Mouse (Mus musculus) activated CD4-positive, CD25-positive, alpha-beta regulatory T cell, adult 4 months (primary cell): ENCODE results near the gene 2010300C02Rik. TPM values are rescaled to one million over a fixed set of nuclear protein-coding genes. Genes with fewer than 3 reads are reported as not detected.

Experiments
- ATAC-seq: one replicate; pipeline ENCODE4 v1.8.0; 2017
- polyA plus RNA-seq, 2 experiments: library from polyadenylated mRNA; unstranded; fragments of 100-300 nt; shearing (Covaris generic); gene quantifications; one replicate each; pipeline ENCODE4 v1.2.1; 2017

2010300C02Rik gene
- polyA plus RNA-seq, 2 experiments from 2014 or later = 0.55 to 0.78 TPM

- ATAC-seq = no peak
Measured at GRCm38 (mm10) chr1:37711596-37712356, 8.1 kb downstream of the 2010300C02Rik start.

GRCm38 (mm10) chr1:37711082-37711481 lies 8.8 kb downstream of the 2010300C02Rik start:
- no peak for ATAC-seq

GRCm38 (mm10) chr1:37709736-37710135 lies 10.1 kb downstream of the 2010300C02Rik start:
- no peak for ATAC-seq

- ATAC-seq = no peak
Measured at GRCm38 (mm10) chr1:37708270-37708955, 11.5 kb downstream of the 2010300C02Rik start.

- ATAC-seq = no peak
Measured at GRCm38 (mm10) chr1:37702326-37702725, 17.6 kb downstream of the 2010300C02Rik start.

GRCm38 (mm10) chr1:37698852-37699439 lies 20.9 kb downstream of the 2010300C02Rik start:
- ATAC-seq = no peak

GRCm38 (mm10) chr1:37698186-37698839 lies 21.6 kb downstream of the 2010300C02Rik start:
- ATAC-seq = no peak

GRCm38 (mm10) chr1:37696918-37697317 lies 23.0 kb downstream of the 2010300C02Rik start:
- ATAC-seq = no peak

- no peak for ATAC-seq
Measured at GRCm38 (mm10) chr1:37695732-37696131, 24.2 kb downstream of the 2010300C02Rik start.

GRCm38 (mm10) chr1:37694417-37694816 lies 25.5 kb downstream of the 2010300C02Rik start:
- no peak for ATAC-seq

- no peak for ATAC-seq
Measured at GRCm38 (mm10) chr1:37691179-37691578, 28.7 kb downstream of the 2010300C02Rik start.

- no peak for ATAC-seq
Measured at GRCm38 (mm10) chr1:37690665-37691064, 29.2 kb downstream of the 2010300C02Rik start.

- ATAC-seq = no peak
Measured at GRCm38 (mm10) chr1:37689730-37690129, 30.2 kb downstream of the 2010300C02Rik start.

- ATAC-seq = no peak
Measured at GRCm38 (mm10) chr1:37688351-37688750, 31.5 kb downstream of the 2010300C02Rik start.

- ATAC-seq = no peak
Measured at GRCm38 (mm10) chr1:37687515-37687914, 32.4 kb downstream of the 2010300C02Rik start.

- ATAC-seq = no peak
Measured at GRCm38 (mm10) chr1:37686953-37687441, 32.9 kb downstream of the 2010300C02Rik start.

- no peak for ATAC-seq
Measured at GRCm38 (mm10) chr1:37678327-37679123, 41.4 kb downstream of the 2010300C02Rik start.

- ATAC-seq = no peak
Measured at GRCm38 (mm10) chr1:37676967-37677512, 42.8 kb downstream of the 2010300C02Rik start.

- ATAC-seq = no peak
Measured at GRCm38 (mm10) chr1:37675444-37675843, 44.4 kb downstream of the 2010300C02Rik start.

GRCm38 (mm10) chr1:37674266-37674665 lies 45.6 kb downstream of the 2010300C02Rik start:
- ATAC-seq = no peak

GRCm38 (mm10) chr1:37671316-37671715 lies 48.6 kb downstream of the 2010300C02Rik start:
- ATAC-seq = no peak

- no peak for ATAC-seq
Measured at GRCm38 (mm10) chr1:37667386-37667785, 52.5 kb downstream of the 2010300C02Rik start.
